Mouse (Mus musculus) heart, adult 8-10 months (tissue): ENCODE results near the gene Prm3. TPM values are rescaled to one million over a fixed set of nuclear protein-coding genes. Genes with fewer than 3 reads are reported as not detected.
"Not testable (repeated sequence)": the region's sequence is repeated elsewhere in the genome, so short reads cannot be mapped to it uniquely, and the experiment has no call there.

Source experiments
- DNase-seq: peaks from one replicate; pipeline ENCODE4 v3.0.0; 2022; ENCODE audit warnings: low spot score
- total RNA-seq, 4 experiments: library from RNA; stranded (reverse); gene quantifications; 2 replicates each; pipeline ENCODE4 v1.2.4; 2022

Prm3 gene
- total RNA-seq, 4 experiments from 2014 or later, result not detected

- DNase-seq, result not testable (repeated sequence)
Observed at GRCm38 (mm10) chr16:10802420-10802819, 11.7 kb upstream of the Prm3 start.

GRCm38 (mm10) chr16:10796034-10796433, 5.3 kb upstream of the Prm3 start, which contains the start of gene Prm2:
Gene Prm2, minus strand, starts transcription at chr16:10796134.
- no peak for DNase-seq

GRCm38 (mm10) chr16:10788866-10789265, 1.8 kb downstream of the Prm3 start:
- no peak for DNase-seq

DNA sequence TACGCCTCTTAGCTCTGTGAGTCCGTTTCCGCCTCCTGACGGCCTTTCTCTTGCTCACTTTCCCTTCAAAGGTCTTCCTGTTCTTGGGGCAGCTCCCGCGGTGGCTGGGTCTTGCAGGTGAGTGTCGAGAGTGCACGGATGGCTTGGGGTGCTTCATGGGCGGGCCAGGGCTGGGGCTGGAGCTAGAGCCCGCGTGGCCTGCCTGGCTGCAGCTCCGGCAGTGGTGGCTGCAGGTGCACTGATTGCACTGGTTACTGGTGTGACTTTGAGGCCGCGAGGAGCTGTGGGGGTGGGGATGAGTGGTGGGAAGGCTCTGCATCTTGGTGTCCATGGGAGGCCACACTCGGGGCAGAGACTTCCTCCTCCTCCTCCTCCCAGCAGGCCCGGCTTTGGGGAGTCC, 2.4 kb downstream of the Prm3 start, which contains the start of gene Tnp2:
Gene Tnp2 (minus strand): TSS at position 390 of the 400 bp plus-strand sequence.
- DNase-seq, result no peak

GRCm38 (mm10) chr16:10787548-10788058, 3.1 kb downstream of the Prm3 start:
- no peak for DNase-seq

DNA sequence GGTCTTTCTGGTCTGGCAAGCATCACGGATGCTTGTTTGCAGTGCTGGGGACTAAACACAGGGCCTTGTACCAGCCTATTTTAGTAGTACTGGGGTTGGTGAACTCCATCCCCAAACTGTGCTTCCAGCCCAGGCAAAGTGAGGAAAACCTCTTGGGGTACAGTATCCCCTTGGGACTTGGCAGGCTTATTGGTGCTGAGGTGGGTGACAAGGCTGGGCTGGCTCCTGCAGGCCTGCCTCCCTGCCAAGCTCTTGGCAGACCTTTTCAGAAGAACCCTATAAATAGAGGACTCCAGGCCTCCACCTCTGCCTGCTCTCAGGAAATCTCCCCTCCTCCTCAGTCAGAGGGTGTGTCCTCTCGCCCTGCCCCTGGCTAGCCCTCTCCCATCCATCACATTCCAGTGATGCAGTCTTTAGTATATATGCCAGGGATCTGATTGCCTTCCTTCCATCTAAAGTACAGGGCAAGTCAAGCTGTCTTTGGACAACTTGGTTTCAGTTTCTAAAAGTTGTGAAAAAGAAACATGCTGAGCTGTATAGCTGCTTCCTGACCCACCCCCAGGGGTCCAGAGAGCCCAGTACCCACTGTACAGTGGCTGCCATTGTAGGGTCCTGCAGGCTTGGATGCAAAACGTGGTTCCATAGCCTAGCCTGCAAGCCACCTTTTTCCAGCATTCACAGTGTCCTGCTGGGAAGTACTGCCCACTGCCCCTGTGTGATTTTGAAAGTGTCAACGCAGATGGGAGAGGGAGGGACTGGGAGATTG, 3.7 kb downstream of the Prm3 start:
- peak; percentile 42 for DNase-seq

GRCm38 (mm10) chr16:10786288-10786687, 4.4 kb downstream of the Prm3 start:
- DNase-seq, result peak; percentile 85

- peak; percentile 88 for DNase-seq
Observed at GRCm38 (mm10) chr16:10785371-10786231, 5.1 kb downstream of the Prm3 start, which contains the start of gene Socs1. Gene Socs1, minus strand, starts transcription at chr16:10785536.

DNA sequence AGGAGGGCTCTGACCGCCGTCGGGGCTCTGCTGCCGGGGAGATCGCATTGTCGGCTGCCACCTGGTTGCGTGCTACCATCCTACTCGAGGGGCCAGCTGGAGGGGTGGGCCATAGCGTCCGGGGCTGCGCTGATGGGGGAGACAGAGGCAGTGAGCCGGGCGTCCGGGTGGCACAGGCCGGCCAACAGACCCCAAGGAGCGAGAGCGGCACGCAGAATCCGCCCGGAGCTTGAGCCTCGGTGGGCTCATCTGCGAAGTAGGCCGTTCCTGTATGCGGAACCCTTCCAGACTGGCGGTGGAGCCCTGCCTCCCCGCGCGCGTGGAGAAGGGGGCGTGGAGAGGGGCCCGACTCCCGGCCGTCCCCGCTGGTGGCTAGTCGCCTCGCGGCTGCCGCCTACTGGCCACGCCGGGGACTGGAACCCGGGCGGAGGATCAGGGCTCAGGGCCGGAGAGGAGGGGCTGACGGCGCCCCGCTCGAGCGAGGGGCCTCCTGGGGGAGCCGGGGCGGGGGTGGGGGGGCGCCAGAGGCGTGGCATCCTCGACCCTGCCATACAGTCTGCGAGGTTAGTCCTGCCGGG, 5.8 kb downstream of the Prm3 start:
- DNase-seq, result peak; percentile 83

DNA sequence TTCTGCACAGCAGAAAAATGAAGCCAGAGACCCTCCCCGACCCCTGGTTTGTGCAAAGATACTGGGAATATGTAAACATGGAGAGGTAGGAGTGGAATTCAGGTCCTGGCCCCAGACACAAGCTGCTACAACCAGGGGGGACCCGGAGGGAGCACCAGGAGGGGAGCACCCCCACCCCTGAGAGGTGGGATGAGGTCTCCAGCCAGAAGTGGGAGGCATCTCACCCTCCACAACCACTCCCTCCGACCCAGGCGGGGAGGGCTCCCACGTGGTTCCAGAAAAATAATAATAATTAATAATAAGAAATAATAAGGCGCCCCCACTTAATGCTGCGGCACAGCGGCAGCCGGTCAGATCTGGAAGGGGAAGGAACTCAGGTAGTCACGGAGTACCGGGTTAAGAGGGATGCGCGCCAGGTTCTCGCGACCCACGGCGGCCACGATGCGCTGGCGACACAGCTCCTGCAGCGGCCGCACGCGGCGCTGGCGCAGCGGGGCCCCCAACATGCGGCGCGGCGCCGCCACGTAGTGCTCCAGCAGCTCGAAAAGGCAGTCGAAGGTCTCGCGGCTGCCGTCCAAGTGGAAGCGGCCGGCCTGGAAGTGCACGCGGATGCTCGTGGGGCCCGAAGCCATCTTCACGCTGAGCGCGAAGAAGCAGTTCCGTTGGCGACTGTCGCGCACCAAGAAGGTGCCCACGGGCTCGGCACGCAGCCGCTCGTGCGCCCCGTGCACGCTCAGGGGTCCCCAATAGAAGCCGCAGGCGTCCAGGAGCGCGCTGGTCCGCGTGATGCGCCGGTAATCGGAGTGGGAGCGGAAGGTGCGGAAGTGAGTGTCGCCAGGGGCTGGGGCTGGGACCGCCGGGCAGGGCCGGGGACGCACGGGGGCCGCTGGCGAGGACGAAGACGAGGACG, 6.6 kb downstream of the Prm3 start:
- DNase-seq, result no peak

DNA sequence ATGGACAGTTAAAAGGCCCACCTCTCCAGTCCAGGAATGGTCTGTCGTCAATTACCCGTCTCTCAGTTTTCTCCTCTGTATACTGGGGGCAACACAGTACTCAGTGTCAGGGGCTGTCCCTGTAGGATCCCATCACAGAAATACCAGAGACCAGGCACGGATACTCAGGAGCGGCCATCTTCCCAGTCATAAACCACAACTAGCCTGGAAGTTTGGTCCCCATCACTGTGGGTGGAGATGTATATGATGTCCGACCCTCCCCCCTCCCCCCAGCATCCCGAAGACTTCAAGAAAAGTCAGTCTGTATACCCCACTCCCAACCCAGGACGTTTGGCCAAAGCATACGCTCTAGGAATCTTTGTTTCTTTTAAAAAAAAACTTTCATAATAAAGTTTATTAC, 7.3 kb downstream of the Prm3 start:
- no peak for DNase-seq

- no peak for DNase-seq
Observed at GRCm38 (mm10) chr16:10783152-10783434, 7.6 kb downstream of the Prm3 start.

- no peak for DNase-seq
Observed at GRCm38 (mm10) chr16:10782377-10783151, 8.2 kb downstream of the Prm3 start.

GRCm38 (mm10) chr16:10781862-10782371, 8.8 kb downstream of the Prm3 start:
- DNase-seq, result no peak

- no peak for DNase-seq
Observed at GRCm38 (mm10) chr16:10780631-10781120, 10.0 kb downstream of the Prm3 start.

DNA sequence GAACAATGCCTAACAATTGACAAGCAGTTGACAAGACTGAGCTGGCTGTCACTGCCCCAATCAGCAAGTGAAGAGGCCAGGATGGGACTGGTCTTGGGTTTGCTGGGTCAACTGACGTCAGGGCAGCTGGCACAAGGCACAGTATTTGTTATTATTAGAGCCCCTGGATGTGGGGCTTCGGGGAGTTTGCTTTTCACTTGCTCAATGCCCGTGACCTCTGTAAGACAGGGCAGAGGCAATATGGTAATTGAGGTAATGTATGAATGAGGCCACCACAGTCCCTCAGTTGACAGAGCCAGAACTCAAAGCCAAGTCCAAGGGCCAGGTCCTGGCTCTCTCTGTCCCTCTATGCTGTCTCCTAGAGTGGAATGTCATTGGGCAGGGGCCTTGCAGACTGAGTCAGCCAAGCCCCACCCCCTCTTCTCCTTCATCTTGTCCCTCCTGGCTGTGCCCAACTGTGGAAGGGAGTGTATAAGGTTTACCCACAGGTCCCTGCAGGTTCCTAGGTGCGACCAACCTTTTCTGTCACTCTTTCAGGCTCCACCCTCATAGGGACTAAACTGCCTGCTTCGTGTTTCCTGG, 13.0 kb downstream of the Prm3 start:
- no peak for DNase-seq

DNA sequence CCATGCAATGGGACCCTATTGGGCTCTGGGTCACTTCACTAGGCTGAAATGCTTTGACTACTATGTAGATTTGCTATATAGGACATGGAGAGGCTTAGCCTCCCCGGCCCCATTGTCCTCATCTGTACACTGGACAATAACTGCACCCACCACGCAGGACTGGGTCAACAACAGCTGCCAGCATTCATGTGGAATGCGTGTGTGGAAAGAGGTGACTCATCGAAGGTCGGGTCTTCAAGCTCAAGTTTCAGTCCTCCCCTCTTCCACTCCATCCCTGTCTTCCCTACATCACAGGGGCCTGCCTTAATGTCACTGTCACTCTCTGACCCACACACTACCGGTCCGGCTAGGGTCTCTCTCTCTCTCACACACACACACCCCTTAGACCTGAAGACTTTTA, 14.4 kb downstream of the Prm3 start:
- no peak for DNase-seq

DNA sequence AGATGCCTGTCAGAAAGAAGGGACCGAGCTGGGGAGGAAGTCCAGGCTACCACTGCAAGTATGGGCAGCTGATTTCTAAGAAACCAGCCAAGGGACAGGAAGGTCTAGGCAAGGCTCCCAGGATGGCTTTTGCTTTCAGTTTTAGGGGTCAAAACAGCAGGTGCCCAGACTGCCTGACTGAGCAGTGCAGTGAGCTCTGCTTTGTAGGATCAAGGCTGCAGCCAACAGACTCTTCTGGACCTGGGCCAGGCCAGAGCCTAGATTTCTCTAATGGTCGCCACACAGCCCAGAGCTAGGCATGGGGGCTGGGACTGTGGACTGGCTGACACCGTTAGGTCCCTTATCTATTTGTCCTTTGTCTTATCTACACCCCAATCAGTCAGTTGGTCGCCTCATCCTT, 16.0 kb downstream of the Prm3 start:
- DNase-seq, result no peak

GRCm38 (mm10) chr16:10773543-10773942, 17.2 kb downstream of the Prm3 start:
- no peak for DNase-seq
